Mouse (Mus musculus) urinary bladder, postnatal 4 days (tissue): ENCODE results near the gene Chst11.
A peak's percentile ranks its signal among the peaks of the same experiment; 100 is the strongest.

Experiments
- DNase-seq, 2 experiments: peaks; one replicate each; pipeline ENCODE4 v3.0.0; 2021 to 2022; ENCODE audit warnings: low spot score in 2 of 2

Chst11 gene

GRCm38 (mm10) chr10:83036340-83037045 is 51.2 kb downstream of the Chst11 start:
- no peak for DNase-seq

GRCm38 (mm10) chr10:83038166-83038565 is 52.9 kb downstream of the Chst11 start:
- DNase-seq, result no peak

- no peak for DNase-seq
Observed at GRCm38 (mm10) chr10:83039414-83039813, 54.1 kb downstream of the Chst11 start.

GRCm38 (mm10) chr10:83041875-83042274 is 56.6 kb downstream of the Chst11 start:
- DNase-seq, result no peak

GRCm38 (mm10) chr10:83042613-83043477 is 57.5 kb downstream of the Chst11 start:
- DNase-seq, result peak in 1 of 2 experiments; percentile 32

GRCm38 (mm10) chr10:83043478-83044259 is 58.4 kb downstream of the Chst11 start:
- DNase-seq, result no peak

- no peak for DNase-seq
Observed at GRCm38 (mm10) chr10:83049174-83049780, 64.0 kb downstream of the Chst11 start.

GRCm38 (mm10) chr10:83053886-83054550 is 68.7 kb downstream of the Chst11 start:
- no peak for DNase-seq

GRCm38 (mm10) chr10:83056291-83056690 is 71.0 kb downstream of the Chst11 start:
- DNase-seq, result no peak

GRCm38 (mm10) chr10:83056866-83057265 is 71.6 kb downstream of the Chst11 start:
- no peak for DNase-seq

- no peak for DNase-seq
Observed at GRCm38 (mm10) chr10:83060066-83060782, 74.9 kb downstream of the Chst11 start.

- DNase-seq, result no peak
Observed at GRCm38 (mm10) chr10:83062315-83062714, 77.0 kb downstream of the Chst11 start.

GRCm38 (mm10) chr10:83064796-83065195 is 79.5 kb downstream of the Chst11 start:
- no peak for DNase-seq

GRCm38 (mm10) chr10:83066159-83066558 is 80.9 kb downstream of the Chst11 start:
- no peak for DNase-seq

- DNase-seq, result no peak
Observed at GRCm38 (mm10) chr10:83067305-83067704, 82.0 kb downstream of the Chst11 start.

- no peak for DNase-seq
Observed at GRCm38 (mm10) chr10:83068466-83068865, 83.2 kb downstream of the Chst11 start.

- DNase-seq, result no peak
Observed at GRCm38 (mm10) chr10:83069791-83070190, 84.5 kb downstream of the Chst11 start.

GRCm38 (mm10) chr10:83071785-83072580 is 86.7 kb downstream of the Chst11 start:
- DNase-seq, result no peak

- no peak for DNase-seq
Observed at GRCm38 (mm10) chr10:83073119-83073518, 87.8 kb downstream of the Chst11 start.

- DNase-seq, result no peak
Observed at GRCm38 (mm10) chr10:83076816-83077215, 91.5 kb downstream of the Chst11 start.
